Mouse (Mus musculus) T-cell, adult 2 months (primary cell): ENCODE measurements around the gene Cxcl13.

Source experiments
- DNase-seq: peaks from one replicate; pipeline ENCODE4 v3.0.0; 2022; ENCODE audit warnings: low spot score

Gene Cxcl13

GRCm38 (mm10) chr5:95991339-95992292 is 34.9 kb downstream of the Cxcl13 start:
- no peak for DNase-seq

DNA sequence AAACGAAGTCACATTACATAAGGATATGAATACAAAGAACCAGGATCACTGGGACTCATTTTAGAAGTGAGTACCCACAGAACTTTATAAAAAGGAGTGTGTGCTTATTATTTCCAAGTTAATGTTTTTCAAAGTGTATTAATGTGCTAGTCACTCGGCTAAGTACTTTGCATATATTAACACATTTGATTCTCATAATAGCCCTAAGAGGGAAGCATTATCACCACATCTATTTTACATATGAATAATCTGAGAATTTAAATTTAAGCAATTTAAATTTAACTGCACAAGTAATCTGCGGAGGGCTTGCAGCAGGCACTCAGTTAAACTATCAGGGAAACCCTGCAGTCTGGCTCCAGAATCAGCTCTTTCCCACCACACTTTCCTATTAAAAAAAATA is 40.5 kb downstream of the Cxcl13 start:
- DNase-seq = no peak

GRCm38 (mm10) chr5:96003348-96003747 is 46.6 kb downstream of the Cxcl13 start:
- no peak for DNase-seq

GRCm38 (mm10) chr5:96008274-96008842 is 51.6 kb downstream of the Cxcl13 start:
- no peak for DNase-seq

- no peak for DNase-seq
Measured at GRCm38 (mm10) chr5:96009076-96009475, 52.3 kb downstream of the Cxcl13 start.
